Mouse (Mus musculus): ENCODE results near the gene Best3.

DNA sequence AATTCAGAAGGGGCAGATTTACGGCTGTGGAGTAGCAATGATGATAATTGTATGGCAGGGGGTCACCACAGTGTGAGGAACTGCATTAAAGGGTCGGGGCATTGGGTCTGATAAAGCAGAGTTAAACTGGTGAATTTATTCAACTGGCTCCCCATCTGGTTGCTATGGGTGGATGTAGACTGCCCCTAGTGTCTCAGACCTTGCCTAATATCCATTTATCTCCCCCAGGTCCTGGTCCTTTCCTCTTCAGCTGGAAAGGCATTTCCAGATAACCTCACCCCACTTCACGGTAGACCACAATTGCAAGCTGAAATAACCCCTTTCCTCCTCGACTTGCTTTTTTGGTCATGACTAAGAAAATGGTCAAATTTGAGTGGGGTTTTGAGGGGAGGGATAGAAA, 8.7 kb upstream of the Best3 start:
- no peak for TF ChIP-seq CTCF (IDR thresholded peaks at IDR 0.05; ENCODE audit: low read depth)
- no peak for TF ChIP-seq EP300 (IDR thresholded peaks at IDR 0.05; ENCODE audit: low read depth)

Measured in liver, embryonic 14.5 days (tissue).